Mouse (Mus musculus): ENCODE measurements around the gene Cdk19.

- TF ChIP-seq GATA1 (IDR thresholded peaks at IDR 0.05; ENCODE audit: low read length) (no peak), TAL1 (IDR thresholded peaks at IDR 0.05; ENCODE audit: low read length) (no peak)
Measured at GRCm38 (mm10) chr10:40489086-40489796, 149.9 kb downstream of the Cdk19 start.

All from erythroblast, embryonic 14.5 days (primary cell).